In genomic region chr5:141574263-141574662, GRCm38 (mm10) we compare ENCODE assay signal across 9 mouse cellular contexts.
DNase-seq lines count a peak whose midpoint lies in the region; ATAC-seq lines count a peak whose summit lies in the region.
"Had no signal": no experiment of that assay in that cellular context is flagged by ENCODE, and none has a peak within 500 bp of the region (broad histone marks: within the 10 kb centered on the region; RNA-seq: fewer than 3 reads in every experiment).

No protein-coding gene starts in this region.

- no peaks in the 10 kb centered on the region for H3K27me3 ChIP-seq in midbrain, embryonic 16.5 days (ENCODE audit: control insufficient read depth, insufficient read depth, low read depth, low read length)

- intact Hi-C loops in left cerebral cortex, postnatal 10 days (cut with DNase I) = no loop called here

- peak; percentile 11 to 63 for DNase-seq in left cerebral cortex, postnatal 10 days (ENCODE audit: extremely low spot score in 1 of 2, low spot score in 2 of 2)
- no peak for DNase-seq in left cerebral cortex, adult 8-10 months (ENCODE audit: low spot score in 2 of 2)
- DNase-seq in cerebellum, adult 18-20 months = peak; percentile 11 to 29
- peak; percentile 35 to 44 for DNase-seq in heart, adult 9 months (ENCODE audit: low spot score in 2 of 2)
- DNase-seq in lung, postnatal 4 days = peak; percentile 7 to 34
- DNase-seq in right cerebral cortex, adult 2 months (ENCODE audit: low spot score in 2 of 2) = no peak
- no peak for DNase-seq in left cerebral cortex, adult 18-20 months (ENCODE audit: low spot score in 2 of 2)

- H3K9me3 ChIP-seq in midbrain, embryonic 16.5 days (replicated peaks; ENCODE audit: control insufficient read depth, low read length, poor library complexity, severe bottlenecking) = no peaks in the 10 kb centered on the region

- no peak for ATAC-seq in midbrain, embryonic 16.5 days

- no peak overlapping the region for H3K4me2 ChIP-seq in midbrain, embryonic 16.5 days (ENCODE audit: low read length)

- peaks cover 9% of the 10 kb centered on the region for H3K4me1 ChIP-seq in midbrain, embryonic 16.5 days (ENCODE audit: control insufficient read depth, insufficient read depth, low read length)

- 74% methylated on average over 1 of the region's 1 CpGs for WGBS in midbrain, embryonic 16.5 days

- no peak overlapping the region for H3K9ac ChIP-seq in midbrain, embryonic 16.5 days (ENCODE audit: low read depth, low read length)

- H3K27ac ChIP-seq in midbrain, embryonic 16.5 days (ENCODE audit: low read length) = no peak overlapping the region

- H3K4me3 ChIP-seq in midbrain, embryonic 16.5 days (ENCODE audit: low read depth, low read length) = no peak overlapping the region

- no peaks in the 10 kb centered on the region for H3K36me3 ChIP-seq in midbrain, embryonic 16.5 days (ENCODE audit: control insufficient read depth, insufficient read depth, low read length)
- H3K36me3 ChIP-seq: G1E had no signal

Comparison
In these comparisons a context has a peak if more than half of its experiments do, and no peak if none do; other contexts are left out.
1. DNase-seq: peak in left cerebral cortex, postnatal 10 days (2 of 2), cerebellum, adult 18-20 months (2 of 2), heart, adult 9 months (2 of 2) and lung, postnatal 4 days (2 of 2); none in left cerebral cortex, adult 8-10 months (0 of 2), right cerebral cortex, adult 2 months (0 of 2) and left cerebral cortex, adult 18-20 months (0 of 2).